Mouse (Mus musculus) cortical plate, adult 2 months (tissue): ENCODE results near the gene Fgf18.

ENCODE experiments used
- CTCF ChIP-seq: fragments of 200-500 bp; IDR thresholded peaks from 2 replicates; pipeline ENCODE4 v1.5.1; 2011; ENCODE audit warnings: mild to moderate bottlenecking, control low read depth, low read length; ENCODE audit not compliant: insufficient read depth; ENCODE audit errors: extremely low read depth
- POLR2A ChIP-seq: fragments of 200-500 bp; IDR thresholded peaks from 2 replicates; pipeline ENCODE4 v1.6.1; 2011; ENCODE audit warnings: mild to moderate bottlenecking, low read length, control low read depth; ENCODE audit not compliant: insufficient read depth; ENCODE audit errors: extremely low read depth

DNA sequence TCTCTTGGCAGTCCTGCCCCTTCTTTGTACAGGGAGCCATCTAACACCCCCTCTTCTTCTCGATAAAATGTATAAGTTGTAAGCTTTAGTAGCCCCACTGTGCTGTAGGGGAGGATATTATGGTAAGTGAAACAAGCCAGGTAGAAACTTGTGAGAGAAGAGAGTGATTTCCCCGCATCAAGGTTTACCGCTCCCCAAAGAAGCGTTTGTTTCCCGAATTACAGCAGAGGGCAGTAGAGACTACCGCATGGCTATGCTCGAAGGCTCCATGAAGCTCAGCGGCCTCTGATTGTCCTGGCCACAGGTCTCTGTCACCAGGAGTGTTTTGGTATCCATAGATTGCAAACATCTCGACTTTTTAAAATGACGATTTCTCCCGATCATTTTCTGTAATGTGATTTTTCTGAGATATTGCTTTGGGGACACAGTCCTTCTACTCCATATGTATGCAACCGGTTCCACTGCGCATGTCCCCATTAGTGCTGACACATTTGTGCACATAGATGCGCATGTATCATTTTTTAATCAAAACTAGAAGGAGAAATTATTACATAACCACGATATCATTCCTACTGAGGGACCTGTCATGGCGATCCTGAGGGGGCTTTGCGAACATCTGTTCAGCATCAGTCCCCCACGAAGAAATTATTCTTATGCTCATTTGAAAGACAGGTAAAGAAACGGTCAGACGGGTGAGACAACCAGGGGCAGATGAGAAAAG lies 29.5 kb upstream of the Fgf18 start:
- peak; percentile 87 for TF ChIP-seq CTCF
- TF ChIP-seq POLR2A: no peak
